Mouse (Mus musculus): Measurements from ENCODE around the gene Kcnh1.

DNA sequence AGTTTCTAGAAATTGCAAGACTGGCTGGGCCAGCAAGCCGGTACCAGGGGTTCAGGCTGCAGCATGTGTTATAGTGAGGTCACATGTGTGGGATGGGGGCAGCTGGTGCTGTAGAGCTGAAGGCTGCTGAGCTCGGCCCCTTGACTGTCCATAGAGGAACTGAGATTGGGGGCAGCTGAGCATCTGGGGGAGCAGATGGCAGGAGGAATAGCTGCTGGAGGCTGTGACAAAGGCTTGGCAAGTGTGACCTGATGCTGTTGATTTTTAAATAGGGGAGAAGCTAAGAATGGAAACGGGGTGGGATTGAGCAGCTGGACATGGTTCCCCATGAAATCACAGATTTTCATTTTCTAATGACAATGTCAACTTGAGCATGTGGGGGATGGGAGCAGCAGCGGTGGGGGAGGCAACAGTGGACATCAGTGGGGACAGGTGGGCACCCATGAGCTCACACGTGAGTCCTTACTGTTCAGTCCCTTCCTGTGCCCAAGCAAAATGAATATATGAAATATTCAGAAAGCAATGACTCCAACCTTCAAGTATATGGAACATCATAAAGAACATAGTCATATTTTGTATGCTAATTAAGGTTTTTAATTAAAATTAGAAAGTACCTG is 367.5 kb downstream of the Kcnh1 start:
- TF ChIP-seq CTCF (IDR thresholded peaks at IDR 0.05; ENCODE audit: low read depth): no peak
- TF ChIP-seq EP300 (optimal IDR thresholded peaks at IDR 0.05): no peak

All from stomach, postnatal 0 days (tissue).